Mouse (Mus musculus): Measurements from ENCODE around the gene Mindy3. TPM values are rescaled to one million over a fixed set of nuclear protein-coding genes. Genes with fewer than 3 reads are reported as not detected.

Gene Mindy3
- polyA plus RNA-seq, 1 experiment from 2014 or later: 26.2 TPM

GRCm38 (mm10) chr2:12411129-12411528, 8.1 kb downstream of the Mindy3 start:
- no peaks in the 10 kb centered on the region for H3K27me3 ChIP-seq
- ATAC-seq (ENCODE audit: insufficient number of reproducible peaks, insufficient read depth, low FRiP score, low TSS enrichment, low read depth): no peak
- 28% methylated on average over 2 of the region's 2 CpGs for WGBS
- no peak overlapping the region for H3K4me2 ChIP-seq
- H3K4me3 ChIP-seq (replicated peaks): no peak overlapping the region
- H3K9ac ChIP-seq (replicated peaks): no peak overlapping the region
- H3K9me3 ChIP-seq: no peaks in the 10 kb centered on the region
- H3K4me1 ChIP-seq (replicated peaks): no peaks in the 10 kb centered on the region
- H3K36me3 ChIP-seq: no peaks in the 10 kb centered on the region
- no peak overlapping the region for H3K27ac ChIP-seq

DNA sequence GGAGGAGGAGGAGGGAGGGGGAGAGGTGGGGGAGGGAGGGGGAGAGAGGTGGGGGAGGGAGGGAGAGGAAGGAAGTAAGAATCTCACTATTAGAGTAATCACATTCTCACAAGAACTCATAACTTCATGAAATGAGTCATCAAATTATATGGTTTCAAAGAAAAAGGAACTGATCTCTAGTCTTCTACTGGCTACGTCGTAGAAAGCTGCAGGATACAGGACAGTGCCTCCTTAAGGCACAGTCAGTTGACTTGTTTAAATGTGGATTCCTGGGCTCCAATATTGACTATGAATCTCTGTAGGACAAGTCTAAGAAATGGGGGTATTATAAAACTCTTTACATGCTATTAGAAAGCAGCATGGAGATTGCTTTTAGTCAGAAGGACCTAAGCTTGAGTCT, 12.5 kb downstream of the Mindy3 start:
- Histone ChIP-seq H3K4me1 (replicated peaks) (no peaks in the 10 kb centered on the region), H3K9ac (replicated peaks) (no peak overlapping the region), H3K9me3 (no peaks in the 10 kb centered on the region), H3K4me2 (no peak overlapping the region), H3K36me3 (no peaks in the 10 kb centered on the region), H3K27ac (no peak overlapping the region), H3K4me3 (replicated peaks) (no peak overlapping the region), H3K27me3 (no peaks in the 10 kb centered on the region)
- 95% methylated on average over 2 of the region's 2 CpGs for WGBS
- ATAC-seq (ENCODE audit: insufficient number of reproducible peaks, insufficient read depth, low FRiP score, low TSS enrichment, low read depth): no peak

GRCm38 (mm10) chr2:12402469-12402868, 16.8 kb downstream of the Mindy3 start:
- ATAC-seq (ENCODE audit: insufficient number of reproducible peaks, insufficient read depth, low FRiP score, low TSS enrichment, low read depth): no peak
- 74% methylated on average over 3 of the region's 3 CpGs for WGBS
- H3K27ac ChIP-seq: no peak overlapping the region
- no peak overlapping the region for H3K4me3 ChIP-seq (replicated peaks)
- no peak overlapping the region for H3K9ac ChIP-seq (replicated peaks)
- no peaks in the 10 kb centered on the region for H3K36me3 ChIP-seq
- no peaks in the 10 kb centered on the region for H3K4me1 ChIP-seq (replicated peaks)
- H3K27me3 ChIP-seq: no peaks in the 10 kb centered on the region
- H3K9me3 ChIP-seq: no peaks in the 10 kb centered on the region
- H3K4me2 ChIP-seq: no peak overlapping the region

DNA sequence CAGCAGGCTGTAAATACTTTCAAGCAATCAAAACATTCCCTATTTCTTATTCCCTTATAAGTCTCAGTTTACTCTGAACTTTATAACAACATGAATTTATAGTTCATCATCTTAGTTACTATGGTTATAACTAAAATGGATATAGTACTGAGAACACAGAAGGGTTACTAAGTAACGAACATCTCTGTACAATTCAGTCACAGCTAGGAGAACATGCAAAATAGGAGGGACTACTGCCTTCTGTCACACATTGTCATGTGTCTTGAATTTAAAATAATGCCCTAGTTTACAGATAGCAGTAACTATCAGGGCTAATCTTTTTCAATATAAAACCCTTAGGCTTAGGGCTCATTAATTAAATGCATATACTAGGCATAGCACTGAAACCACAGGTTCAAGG, 18.1 kb downstream of the Mindy3 start:
- no peaks in the 10 kb centered on the region for H3K4me1 ChIP-seq (replicated peaks)
- H3K9ac ChIP-seq (replicated peaks): no peak overlapping the region
- H3K9me3 ChIP-seq: no peaks in the 10 kb centered on the region
- WGBS: 95% methylated on average over 1 of the region's 1 CpGs
- H3K27me3 ChIP-seq: no peaks in the 10 kb centered on the region
- H3K4me3 ChIP-seq (replicated peaks): no peak overlapping the region
- H3K36me3 ChIP-seq: no peaks in the 10 kb centered on the region
- no peak for ATAC-seq (ENCODE audit: insufficient number of reproducible peaks, insufficient read depth, low FRiP score, low TSS enrichment, low read depth)
- no peak overlapping the region for H3K27ac ChIP-seq
- H3K4me2 ChIP-seq: no peak overlapping the region

- H3K9ac ChIP-seq (replicated peaks): no peak overlapping the region
- H3K4me3 ChIP-seq (replicated peaks): no peak overlapping the region
- peaks cover 14% of the 10 kb centered on the region; the same call in 1 of the 2 replicates for H3K36me3 ChIP-seq
- WGBS: 48% methylated on average over 1 of the region's 1 CpGs
- H3K9me3 ChIP-seq: no peaks in the 10 kb centered on the region
- H3K4me2 ChIP-seq: no peak overlapping the region
- H3K27me3 ChIP-seq: no peaks in the 10 kb centered on the region
- no peak for ATAC-seq (ENCODE audit: insufficient number of reproducible peaks, insufficient read depth, low FRiP score, low TSS enrichment, low read depth)
- H3K4me1 ChIP-seq (replicated peaks): no peaks in the 10 kb centered on the region
- H3K27ac ChIP-seq: no peak overlapping the region
These were observed 30.2 kb downstream of the Mindy3 start for GRCm38 (mm10) chr2:12389028-12389427.

- Histone ChIP-seq H3K36me3 (peaks cover 14% of the 10 kb centered on the region; the same call in 1 of the 2 replicates), H3K4me3 (replicated peaks) (no peak overlapping the region), H3K9me3 (no peaks in the 10 kb centered on the region), H3K4me2 (no peak overlapping the region), H3K27me3 (no peaks in the 10 kb centered on the region), H3K9ac (replicated peaks) (no peak overlapping the region), H3K4me1 (replicated peaks) (no peaks in the 10 kb centered on the region), H3K27ac (no peak overlapping the region)
- ATAC-seq (ENCODE audit: insufficient number of reproducible peaks, insufficient read depth, low FRiP score, low TSS enrichment, low read depth): 0 out of 2 replicates have a peak, but pooled peaks have one; percentile 59
- WGBS: 89% methylated on average over 4 of the region's 4 CpGs
These were observed 30.7 kb downstream of the Mindy3 start for GRCm38 (mm10) chr2:12388569-12388968.

DNA sequence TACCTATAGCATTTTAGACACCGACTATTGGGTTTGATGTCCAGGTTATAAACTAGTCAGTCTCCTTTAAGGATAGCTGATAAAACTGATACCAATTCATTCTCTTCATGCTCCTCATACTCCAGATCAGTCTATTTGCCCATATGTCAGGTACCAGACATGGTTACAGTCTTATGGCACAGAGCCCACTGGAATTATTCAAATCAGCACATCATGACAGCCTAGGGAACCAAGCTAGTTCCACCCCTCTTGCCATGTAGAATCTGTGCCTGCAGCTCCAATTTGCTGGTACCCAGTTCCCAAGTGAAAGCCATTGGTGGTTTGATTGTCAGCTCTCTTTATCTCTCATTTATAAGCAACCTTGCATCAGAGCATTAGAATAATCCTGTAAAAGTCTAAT, 34.9 kb downstream of the Mindy3 start:
- peaks cover 14% of the 10 kb centered on the region; the same call in 1 of the 2 replicates for H3K36me3 ChIP-seq
- H3K9me3 ChIP-seq: no peaks in the 10 kb centered on the region
- H3K4me2 ChIP-seq: no peak overlapping the region
- H3K27ac ChIP-seq: no peak overlapping the region
- 93% methylated on average over 1 of the region's 1 CpGs for WGBS
- H3K4me1 ChIP-seq (replicated peaks): peaks cover 14% of the 10 kb centered on the region
- H3K9ac ChIP-seq (replicated peaks): no peak overlapping the region
- no peak for ATAC-seq (ENCODE audit: insufficient number of reproducible peaks, insufficient read depth, low FRiP score, low TSS enrichment, low read depth)
- no peaks in the 10 kb centered on the region for H3K27me3 ChIP-seq
- H3K4me3 ChIP-seq (replicated peaks): no peak overlapping the region

GRCm38 (mm10) chr2:12382650-12383049, 36.6 kb downstream of the Mindy3 start:
- no peaks in the 10 kb centered on the region for H3K9me3 ChIP-seq
- H3K36me3 ChIP-seq: peaks cover 14% of the 10 kb centered on the region; the same call in 1 of the 2 replicates
- H3K27ac ChIP-seq: peak overlapping the region; percentile 70
- H3K27me3 ChIP-seq: no peaks in the 10 kb centered on the region
- H3K9ac ChIP-seq (replicated peaks): no peak overlapping the region
- peaks cover 16% of the 10 kb centered on the region for H3K4me1 ChIP-seq (replicated peaks)
- H3K4me2 ChIP-seq: no peak overlapping the region
- no peak overlapping the region for H3K4me3 ChIP-seq (replicated peaks)
- WGBS: 66% methylated on average over 4 of the region's 4 CpGs
- ATAC-seq (ENCODE audit: insufficient number of reproducible peaks, insufficient read depth, low FRiP score, low TSS enrichment, low read depth): no peak

- H3K27ac ChIP-seq: 0 out of 2 replicates have a peak overlapping the region, but pooled peaks have one; percentile 12
- no peak overlapping the region for H3K9ac ChIP-seq (replicated peaks)
- no peak overlapping the region for H3K4me3 ChIP-seq (replicated peaks)
- H3K4me1 ChIP-seq (replicated peaks): peaks cover 16% of the 10 kb centered on the region
- WGBS: 47% methylated on average over 2 of the region's 2 CpGs
- no peaks in the 10 kb centered on the region for H3K27me3 ChIP-seq
- no peak overlapping the region for H3K4me2 ChIP-seq
- peaks cover 5% of the 10 kb centered on the region; the same call in 1 of the 2 replicates for H3K36me3 ChIP-seq
- ATAC-seq (ENCODE audit: insufficient number of reproducible peaks, insufficient read depth, low FRiP score, low TSS enrichment, low read depth): peak; percentile 54
- no peaks in the 10 kb centered on the region for H3K9me3 ChIP-seq
These were observed 39.0 kb downstream of the Mindy3 start for GRCm38 (mm10) chr2:12380233-12380632.

DNA sequence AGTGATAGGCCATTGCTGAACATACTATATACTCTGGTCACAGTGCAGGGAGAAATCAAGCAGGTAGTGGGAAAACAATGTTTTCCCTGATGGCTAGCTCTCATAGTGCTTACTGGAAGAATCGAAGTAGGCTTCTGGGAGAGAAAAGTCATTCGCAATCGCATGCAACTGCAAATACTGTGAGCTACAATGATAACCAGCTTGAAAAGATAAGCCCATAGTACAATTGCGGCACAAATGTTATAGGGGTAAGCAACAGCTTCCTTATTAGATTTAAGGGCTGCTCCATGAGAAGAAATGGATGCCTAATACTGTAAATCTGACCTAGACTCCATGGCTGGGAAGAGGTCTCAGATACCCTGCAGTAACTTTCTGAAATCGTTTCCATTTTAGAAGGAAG, 40.7 kb downstream of the Mindy3 start:
- Histone ChIP-seq H3K4me3 (replicated peaks) (no peak overlapping the region), H3K27ac (no peak overlapping the region), H3K36me3 (no peaks in the 10 kb centered on the region), H3K4me1 (replicated peaks) (peaks cover 21% of the 10 kb centered on the region), H3K9ac (replicated peaks) (no peak overlapping the region), H3K9me3 (no peaks in the 10 kb centered on the region), H3K27me3 (no peaks in the 10 kb centered on the region), H3K4me2 (no peak overlapping the region)
- no peak for ATAC-seq (ENCODE audit: insufficient number of reproducible peaks, insufficient read depth, low FRiP score, low TSS enrichment, low read depth)
- 96% methylated on average over 5 of the region's 5 CpGs for WGBS

DNA sequence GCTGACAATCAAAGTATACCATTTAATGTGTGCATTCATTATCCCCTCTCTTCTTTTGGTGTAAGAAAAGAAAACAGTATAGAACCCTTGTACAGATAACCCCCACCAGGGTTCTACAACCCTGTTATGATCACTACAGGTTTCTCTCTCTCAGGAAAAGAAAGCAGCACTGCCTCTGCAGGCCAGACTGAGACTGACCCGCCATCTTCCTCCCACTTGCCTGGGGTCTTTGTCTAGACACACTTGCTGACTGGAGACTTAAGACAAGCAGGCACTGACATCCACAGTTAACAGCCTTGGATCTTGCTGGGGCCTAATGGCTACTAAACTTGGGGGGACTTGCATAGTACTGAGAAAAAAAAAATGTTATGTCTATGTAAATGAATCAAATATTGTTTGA, 42.2 kb downstream of the Mindy3 start:
- H3K27ac ChIP-seq: 0 out of 2 replicates have a peak overlapping the region, but pooled peaks have one; percentile 29
- ATAC-seq (ENCODE audit: insufficient number of reproducible peaks, insufficient read depth, low FRiP score, low TSS enrichment, low read depth): no peak
- H3K4me3 ChIP-seq (replicated peaks): no peak overlapping the region
- no peaks in the 10 kb centered on the region for H3K27me3 ChIP-seq
- H3K36me3 ChIP-seq: no peaks in the 10 kb centered on the region
- no peak overlapping the region for H3K4me2 ChIP-seq
- WGBS: 47% methylated on average over 1 of the region's 1 CpGs
- H3K9ac ChIP-seq (replicated peaks): no peak overlapping the region
- peaks cover 15% of the 10 kb centered on the region; the same call in 1 of the 2 replicates for H3K4me1 ChIP-seq (replicated peaks)
- no peaks in the 10 kb centered on the region for H3K9me3 ChIP-seq

- H3K9ac ChIP-seq (replicated peaks): no peak overlapping the region
- no peak for ATAC-seq (ENCODE audit: insufficient number of reproducible peaks, insufficient read depth, low FRiP score, low TSS enrichment, low read depth)
- no peak overlapping the region for H3K4me3 ChIP-seq (replicated peaks)
- no peak overlapping the region for H3K27ac ChIP-seq
- no peaks in the 10 kb centered on the region for H3K9me3 ChIP-seq
- WGBS: 92% methylated on average over 2 of the region's 2 CpGs
- no peaks in the 10 kb centered on the region for H3K27me3 ChIP-seq
- no peaks in the 10 kb centered on the region for H3K36me3 ChIP-seq
- H3K4me2 ChIP-seq: no peak overlapping the region
- H3K4me1 ChIP-seq (replicated peaks): peaks cover 5% of the 10 kb centered on the region; the same call in 1 of the 2 replicates
These were observed 46.4 kb downstream of the Mindy3 start for GRCm38 (mm10) chr2:12372883-12373282.
